Mouse (Mus musculus) left cerebral cortex, adult 18-20 months (tissue): Measurements from ENCODE around the gene Nol7. TPM values are rescaled to one million over a fixed set of nuclear protein-coding genes. Genes with fewer than 3 reads are reported as not detected.

Experiments
- DNase-seq, 2 experiments: peaks; one replicate each; pipeline ENCODE4 v3.0.0; 2021 to 2022; ENCODE audit warnings: low spot score in 2 of 2, mixed read lengths in 1 of 2
- long read RNA-seq, 2 experiments: library from polyadenylated mRNA; stranded (forward); transcript quantifications; one replicate each; pipeline ENCODE4 v2.0.0; 2021
- total RNA-seq, 2 experiments: library from RNA; stranded (reverse); gene quantifications; 2 replicates each; pipeline ENCODE4 v1.2.3; 2021

Gene Nol7
- 10 to 100 TPM; 69.7 to 71.0 TPM for total RNA-seq
- long read RNA-seq, experiment 1, transcript Nol7-201 (8 exons, 1,800 nt): major isoform, 34 of 57 reads
- long read RNA-seq, experiment 1, partial matches to known transcripts: 20 of 57 reads
- long read RNA-seq, experiment 1, other reads (novel, unspliced or antisense): 2 of 57 reads
- long read RNA-seq, experiment 2, transcript Nol7-201 (8 exons, 1,800 nt): major isoform, 31 of 58 reads
- long read RNA-seq, experiment 2, partial matches to known transcripts: 25 of 58 reads
- long read RNA-seq, experiment 2, other reads (novel, unspliced or antisense): 2 of 58 reads

DNA sequence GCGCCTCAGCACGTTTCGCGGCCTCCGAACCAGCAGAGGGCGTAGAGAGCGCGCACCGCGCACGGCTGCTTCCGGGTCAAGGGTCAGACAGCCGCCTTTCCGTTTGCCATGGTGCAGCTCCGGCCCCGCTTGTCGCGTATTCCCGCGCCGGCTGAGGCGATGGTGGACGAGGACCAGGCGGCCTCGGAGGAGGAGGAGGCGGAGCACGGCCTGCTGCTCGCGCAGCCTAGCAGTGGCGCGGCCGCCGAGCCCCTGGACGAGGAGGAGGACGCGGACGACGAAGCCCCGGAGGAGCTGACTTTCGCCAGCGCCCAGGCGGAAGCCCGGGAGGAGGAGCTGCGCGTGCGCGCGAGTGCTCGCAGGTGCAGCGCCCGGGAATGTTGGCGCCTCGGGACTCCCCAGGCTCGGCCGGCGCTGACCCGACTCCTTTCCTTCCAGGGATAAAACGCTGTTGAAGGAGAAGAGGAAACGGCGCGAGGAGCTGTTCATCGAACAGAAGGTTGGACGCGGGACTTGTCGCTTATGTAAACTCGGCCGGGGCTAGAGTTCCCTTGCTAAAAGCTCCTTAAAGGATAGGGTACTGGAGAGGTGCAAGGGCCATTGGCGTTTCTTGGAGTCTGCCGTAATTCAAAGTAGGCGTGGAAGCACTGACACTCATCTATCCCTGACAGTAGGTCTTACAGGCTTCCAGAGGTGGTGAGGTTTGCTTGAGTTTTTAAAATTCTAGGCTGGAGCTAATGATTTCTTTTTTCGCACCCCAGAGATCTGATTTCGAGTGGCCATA, at the start of gene Nol7:
Gene Nol7 (plus strand): TSS at position 94 of the 784 bp plus-strand sequence.
- DNase-seq: peak; percentile 96 to 97

DNA sequence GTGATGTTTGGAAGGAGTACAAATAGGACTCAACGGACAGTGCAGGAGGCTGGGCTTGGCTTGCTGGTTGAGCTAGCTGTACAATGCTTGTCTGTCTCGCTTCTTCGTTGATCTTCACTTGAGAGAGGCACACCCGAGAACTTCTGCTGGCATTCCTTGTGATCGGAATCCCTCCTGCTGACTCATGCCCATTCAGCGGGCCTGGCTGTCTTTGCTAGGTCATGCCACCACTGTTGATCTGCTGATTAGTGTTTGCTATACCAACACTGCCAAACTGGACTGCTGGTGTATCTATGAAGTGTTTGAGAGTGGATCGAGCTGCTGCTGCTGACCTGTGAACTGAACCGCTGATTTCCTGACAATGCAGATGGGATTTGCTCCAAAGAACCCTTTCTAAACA, 48.8 kb upstream of the Nol7 start:
- no peak for DNase-seq

DNA sequence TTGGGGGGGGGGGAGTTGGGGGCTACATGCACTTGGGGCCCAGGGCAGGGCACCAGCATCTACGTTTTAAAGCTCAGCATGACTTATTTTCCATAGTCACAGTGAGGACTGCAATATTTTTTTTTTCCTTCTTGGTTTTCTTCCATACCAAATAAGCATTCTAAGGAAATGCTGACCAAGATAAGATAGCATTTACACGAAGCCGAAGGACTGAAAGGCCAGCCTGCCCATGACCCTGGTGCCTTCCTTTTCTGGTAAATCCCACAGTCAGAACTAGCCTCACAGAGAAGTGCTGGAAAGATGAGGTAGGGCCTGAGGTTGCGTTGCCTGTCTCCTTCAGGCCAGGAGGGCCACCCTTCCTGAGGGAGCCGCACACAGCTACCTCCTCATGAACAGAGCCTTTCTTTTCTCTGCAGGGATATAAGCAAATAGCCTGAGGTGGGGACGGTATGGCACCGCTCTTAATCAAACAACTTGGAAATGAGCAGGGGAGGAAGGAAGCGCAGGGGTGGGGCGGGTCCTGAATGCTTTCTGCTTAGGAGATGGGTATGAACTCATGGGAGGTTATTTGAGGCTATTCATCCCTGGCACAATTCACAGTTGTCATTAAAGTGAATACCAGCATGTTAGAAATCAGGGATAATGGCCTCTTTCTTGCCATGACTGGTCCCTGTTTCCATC, 47.6 kb upstream of the Nol7 start:
- no peak for DNase-seq

DNA sequence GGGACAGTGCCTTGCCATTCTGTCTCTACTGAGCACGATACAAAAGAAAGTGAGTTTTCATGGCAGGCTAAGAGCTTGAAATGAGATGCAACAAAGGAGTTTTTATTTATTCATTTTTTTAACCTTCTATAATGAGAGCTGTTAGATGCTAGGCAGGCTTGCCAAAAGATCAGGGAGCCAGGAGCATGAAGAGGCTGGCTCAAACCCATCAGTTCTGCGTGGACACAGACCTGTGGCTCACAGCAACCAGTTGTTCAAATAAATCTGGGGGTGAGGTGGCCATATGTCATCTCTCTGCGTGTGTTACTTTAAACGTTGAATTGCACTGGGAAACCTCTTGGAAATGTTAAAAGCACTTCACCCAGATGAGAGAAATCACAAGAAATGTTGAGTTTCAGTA, 44.8 kb upstream of the Nol7 start:
- DNase-seq: no peak

DNA sequence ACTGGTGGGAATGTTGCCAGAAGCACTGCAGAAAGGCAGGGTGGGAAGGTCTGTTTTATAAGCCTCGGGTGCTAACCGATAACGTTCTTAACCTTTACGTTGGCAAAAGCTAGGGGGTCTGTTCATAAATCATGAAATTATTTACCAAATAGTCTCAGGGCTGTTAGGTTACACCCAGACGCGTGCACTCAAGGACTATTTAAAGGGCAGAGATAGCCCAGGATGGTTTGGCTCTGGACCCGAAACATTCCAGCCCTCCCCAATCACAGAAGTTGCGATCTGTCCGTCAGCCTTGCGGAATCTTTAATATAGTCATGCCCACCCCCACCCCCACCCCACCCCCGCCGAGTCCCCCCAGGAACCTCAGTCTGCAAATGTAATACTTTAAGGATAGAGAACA, 43.8 kb upstream of the Nol7 start:
- DNase-seq: no peak

- no peak for DNase-seq
Observed at GRCm38 (mm10) chr13:43356346-43357125, 41.7 kb upstream of the Nol7 start.

GRCm38 (mm10) chr13:43360534-43360933, 37.7 kb upstream of the Nol7 start:
- DNase-seq: no peak

DNA sequence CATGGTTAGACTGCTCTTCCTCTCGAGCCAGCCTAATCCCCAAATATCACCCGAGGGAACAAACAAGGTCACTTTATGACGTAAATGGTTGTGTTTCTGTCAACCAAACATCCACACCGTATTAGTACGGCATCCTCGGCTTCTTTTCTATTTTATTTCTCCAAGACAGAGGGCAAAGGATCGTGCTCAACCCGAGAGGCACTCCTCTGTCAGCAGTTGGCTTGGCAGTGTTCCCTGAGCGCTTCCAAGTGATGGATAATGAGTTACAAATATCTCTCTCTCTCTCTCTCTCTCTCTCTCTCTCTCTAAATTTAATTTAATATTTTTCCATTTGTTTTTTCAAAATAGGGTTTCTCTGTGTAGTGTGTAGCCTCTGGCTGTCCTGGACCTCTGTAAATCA, 35.8 kb upstream of the Nol7 start:
- no peak for DNase-seq

DNA sequence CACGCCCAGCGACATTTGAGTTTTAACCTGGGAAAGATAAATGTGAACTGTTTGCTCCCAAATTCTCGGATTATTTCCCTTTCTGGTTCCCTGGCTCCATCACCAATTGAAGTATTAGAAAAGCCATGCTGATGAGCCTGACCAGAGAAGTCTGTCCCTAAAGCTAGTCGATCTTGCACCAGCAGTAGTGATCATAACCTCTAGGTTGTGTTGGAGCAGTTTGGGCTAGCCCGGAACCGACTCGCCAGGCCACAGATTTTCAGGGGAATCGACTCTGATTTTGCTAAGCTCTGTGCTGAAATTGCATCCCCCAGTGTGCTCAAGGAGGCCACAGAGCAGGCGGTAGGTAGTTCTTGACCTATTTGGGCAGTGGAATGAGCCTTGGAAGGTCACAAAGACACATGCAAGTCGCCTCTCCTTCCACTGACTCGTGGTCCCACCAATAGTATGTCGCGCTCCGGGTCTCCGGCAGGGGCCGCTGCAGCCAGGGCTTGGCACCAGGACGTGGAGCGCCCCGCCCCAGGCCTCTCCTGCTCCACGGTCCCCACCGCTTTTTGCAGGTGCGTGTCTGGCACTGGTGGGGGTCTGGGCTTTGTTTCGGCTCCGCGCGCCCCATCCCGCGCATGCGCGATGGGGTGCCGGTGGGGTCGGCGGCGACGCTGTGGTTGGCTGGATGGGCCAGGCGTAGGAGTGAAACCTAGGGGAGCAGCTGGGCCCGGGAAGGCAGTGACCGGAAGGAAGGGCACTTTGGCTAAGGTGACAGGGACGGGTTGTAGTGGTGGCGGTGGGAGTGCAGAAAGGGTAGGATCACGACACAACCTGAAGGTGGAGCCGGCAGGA, 33.0 kb upstream of the Nol7 start, which contains the start of gene Sirt5:
Gene Sirt5 (plus strand): TSS at position 512 of the 840 bp plus-strand sequence.
- DNase-seq: peak; percentile 81 to 82

GRCm38 (mm10) chr13:43365825-43366184, 32.4 kb upstream of the Nol7 start:
- DNase-seq: no peak

DNA sequence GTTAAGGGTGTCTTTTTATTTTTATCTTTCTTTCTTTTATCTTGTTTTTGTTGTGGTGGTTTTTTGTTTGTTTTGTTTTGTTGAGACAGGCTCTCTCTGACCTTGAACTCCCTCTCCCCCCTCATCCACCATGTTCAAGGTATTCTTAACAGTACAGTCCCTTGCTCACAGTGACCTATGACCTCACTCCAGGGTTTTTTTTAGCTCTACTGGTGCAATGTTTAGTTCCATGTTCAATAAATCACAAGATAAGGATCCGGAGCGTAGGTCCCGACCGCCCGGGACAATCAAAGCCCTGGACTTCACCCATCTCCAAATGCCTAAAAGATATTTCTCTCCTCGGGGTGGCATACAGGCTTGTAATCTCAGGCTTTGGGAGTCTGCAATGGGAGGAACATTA, 28.1 kb upstream of the Nol7 start:
- no peak for DNase-seq

DNA sequence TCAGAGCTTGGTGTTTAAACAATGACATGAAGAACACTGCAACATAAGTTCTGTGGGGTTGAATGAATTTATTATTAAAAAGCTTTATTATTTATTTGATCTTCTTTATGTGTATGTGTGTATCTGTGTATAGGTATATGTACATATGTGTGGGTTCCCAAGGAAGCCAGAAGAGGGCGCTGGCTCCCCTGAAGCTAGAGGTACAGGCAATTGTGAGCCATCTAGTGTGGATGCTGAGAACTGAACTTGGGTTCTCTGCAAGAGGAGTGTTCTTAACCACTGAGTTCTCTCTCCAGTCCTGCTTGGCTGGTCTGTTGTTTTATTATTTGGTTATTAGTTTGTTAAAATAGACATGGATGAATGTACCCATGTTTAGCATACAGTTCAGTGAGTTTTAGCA, 25.3 kb upstream of the Nol7 start:
- DNase-seq: no peak

- no peak for DNase-seq
Observed at GRCm38 (mm10) chr13:43374205-43374604, 24.0 kb upstream of the Nol7 start.

- no peak for DNase-seq
Observed at GRCm38 (mm10) chr13:43374918-43375432, 23.2 kb upstream of the Nol7 start.

GRCm38 (mm10) chr13:43379989-43380388, 18.2 kb upstream of the Nol7 start:
- no peak for DNase-seq

GRCm38 (mm10) chr13:43385321-43385720, 12.9 kb upstream of the Nol7 start:
- DNase-seq: no peak

- DNase-seq: no peak
Observed at GRCm38 (mm10) chr13:43397700-43398296, 392 bp upstream of the Nol7 start.

DNA sequence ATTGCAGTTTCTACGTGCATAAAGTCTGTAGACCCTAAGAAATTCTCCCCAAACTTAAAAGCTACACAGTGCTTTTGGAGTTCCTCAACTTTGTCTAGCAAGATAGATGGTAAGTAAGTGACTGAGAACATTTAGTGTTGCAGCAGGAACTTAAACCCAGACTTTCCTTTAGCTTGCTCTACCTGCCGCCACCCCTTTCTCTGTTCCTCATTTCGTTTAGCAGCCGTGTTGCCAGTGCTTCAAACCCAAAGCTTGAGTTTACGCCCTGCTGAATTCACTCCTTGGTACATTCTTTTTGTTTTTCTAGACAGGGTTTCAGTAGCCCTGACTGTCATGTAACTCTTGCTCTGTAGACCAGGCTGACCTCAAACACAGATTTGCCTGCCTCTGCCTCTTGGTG, 1.4 kb downstream of the Nol7 start:
- DNase-seq: no peak

- no peak for DNase-seq
Observed at GRCm38 (mm10) chr13:43412311-43412710, 14.1 kb downstream of the Nol7 start.

DNA sequence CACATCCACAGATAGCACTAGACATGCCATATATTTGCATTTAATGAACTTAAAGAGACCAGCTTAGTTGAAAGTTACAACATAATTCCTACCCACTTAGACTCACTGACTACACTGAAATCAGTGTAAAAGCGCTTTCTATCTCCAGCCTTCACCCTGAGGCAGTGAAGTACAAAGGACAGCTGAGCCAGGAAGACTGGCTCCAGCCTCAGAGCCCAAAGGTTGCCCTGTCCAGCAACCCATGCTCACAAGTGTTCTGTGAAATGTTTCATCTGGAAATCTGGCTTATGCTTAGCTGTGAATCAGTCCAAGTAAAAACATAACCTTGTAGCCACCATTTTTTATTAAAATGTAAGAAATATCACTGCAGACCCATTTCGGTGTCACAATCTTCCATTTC, 15.4 kb downstream of the Nol7 start:
- no peak for DNase-seq
